Mouse (Mus musculus) monocyte, adult 59 days (primary cell): ENCODE measurements around the gene 1700001P01Rik. TPM values are rescaled to one million over a fixed set of nuclear protein-coding genes. Genes with fewer than 3 reads are reported as not detected.

Source experiments
- total RNA-seq, 2 experiments: library from RNA; stranded (reverse); gene quantifications; one replicate each; pipeline ENCODE4 v1.2.4; 2023

The 1700001P01Rik gene
- not detected for total RNA-seq

DNA sequence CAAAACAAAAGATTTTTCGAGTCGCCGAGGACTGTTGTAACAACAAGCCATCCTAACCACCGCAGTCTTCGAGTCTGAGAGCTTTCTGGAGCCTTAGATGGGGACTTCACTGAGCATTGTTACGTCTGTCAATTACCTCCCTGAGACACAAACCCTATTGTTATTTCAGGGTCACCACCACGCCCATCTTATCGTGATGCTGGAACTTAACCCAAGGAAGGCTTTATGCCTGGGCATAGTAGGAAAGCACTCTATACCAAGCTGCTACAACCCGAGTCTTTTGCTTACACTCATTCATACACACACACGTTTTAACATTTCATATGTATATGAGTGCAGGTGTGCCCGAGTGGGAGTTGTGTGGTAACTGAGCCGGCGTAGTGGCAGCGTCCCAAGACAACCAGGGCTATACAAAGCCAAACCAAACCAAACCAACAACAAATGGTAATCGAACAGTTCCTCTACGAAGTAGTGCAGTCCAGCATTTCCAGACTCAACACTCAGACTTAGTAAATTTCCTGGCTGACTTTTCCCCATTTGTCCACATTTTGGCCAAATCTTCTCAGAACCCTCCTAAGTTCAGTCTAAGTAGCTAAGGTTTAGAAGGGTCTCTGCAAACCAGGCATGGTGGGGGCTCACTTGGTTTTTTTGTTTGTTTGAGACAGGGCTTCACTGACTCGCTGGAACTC, at the start of gene 1700001P01Rik:
1700001P01Rik (minus strand) TSS at position 111 of the 689 bp plus-strand sequence.

GRCm38 (mm10) chr11:97798782-97799145, 23.0 kb upstream of the 1700001P01Rik start, which contains the start of gene Lasp1:
Gene Lasp1 (plus strand): TSS chr11:97799000.

DNA sequence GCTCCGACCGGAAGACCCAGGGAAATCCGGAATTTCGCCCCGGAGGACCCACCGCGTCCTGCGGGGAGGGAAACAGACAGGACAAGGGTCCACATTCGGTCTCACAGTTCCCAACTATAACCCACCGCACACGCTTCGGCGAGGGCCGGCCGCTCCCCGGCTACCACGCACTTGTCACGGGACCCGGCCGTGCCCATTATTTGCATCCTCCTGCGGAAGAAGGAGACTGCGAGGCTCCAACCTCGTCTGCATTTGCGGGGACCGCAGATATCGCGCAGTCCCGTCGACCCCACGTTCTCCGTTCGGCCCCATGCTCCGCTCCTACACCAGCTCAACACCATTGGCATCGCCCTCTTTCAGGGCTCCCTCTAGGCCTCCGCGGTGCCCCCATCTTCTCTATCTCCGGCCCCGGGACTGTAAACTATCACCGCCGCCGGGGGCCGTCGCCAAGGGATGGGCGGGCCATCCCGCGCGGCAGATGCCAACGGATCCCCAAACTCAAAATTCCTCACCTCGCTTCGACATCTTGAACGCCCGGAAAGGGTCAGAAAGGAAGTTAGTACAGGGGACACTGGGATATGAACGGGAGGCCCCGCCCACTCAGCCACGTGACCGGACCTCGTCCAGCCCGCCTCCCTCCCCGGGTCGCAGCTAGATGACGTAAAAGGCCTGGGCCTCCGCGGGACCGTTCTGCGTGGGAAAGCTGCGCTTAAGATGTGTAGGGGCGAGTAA, 6.3 kb upstream of the 1700001P01Rik start, which contains the start of gene Rpl23:
Rpl23 (minus strand) TSS at position 606 of the 732 bp plus-strand sequence.

DNA sequence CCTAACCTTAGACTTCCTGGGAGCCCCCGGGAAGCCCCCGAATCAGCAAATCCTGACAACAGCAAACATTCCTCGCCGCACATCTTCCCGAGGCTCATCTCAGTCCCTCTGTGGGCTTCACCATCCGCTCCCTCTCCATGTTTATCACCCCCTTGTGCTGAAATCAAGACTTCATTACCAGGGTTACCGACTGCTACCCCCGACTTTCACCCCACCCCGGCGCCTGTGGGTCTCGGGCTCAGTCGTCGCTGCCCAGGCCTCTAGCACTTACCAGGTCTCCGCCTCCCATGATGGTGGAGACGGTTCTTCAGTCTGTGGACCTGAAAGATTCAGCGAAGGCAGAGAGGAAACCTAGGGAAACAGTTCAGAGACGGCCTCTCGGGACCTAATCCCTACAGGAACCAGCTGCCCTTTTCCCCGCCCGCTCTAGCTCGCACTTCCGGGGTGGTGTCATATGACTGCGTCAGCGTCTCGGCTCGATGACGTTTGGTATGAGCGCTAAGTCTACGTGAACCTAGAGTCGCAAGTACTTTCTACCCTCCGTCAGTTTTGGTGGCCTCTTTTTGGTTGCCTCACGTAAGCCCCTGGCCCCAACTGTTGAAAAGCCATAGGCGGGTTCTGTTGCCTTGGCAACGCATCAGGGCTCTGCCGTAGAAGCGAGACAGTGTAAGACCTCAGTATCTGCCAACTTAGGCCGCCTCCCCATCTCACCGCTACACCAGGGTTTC, 9.4 kb downstream of the 1700001P01Rik start, which contains the start of gene Cwc25:
Cwc25 (minus strand) TSS at position 403 of the 728 bp plus-strand sequence.

DNA sequence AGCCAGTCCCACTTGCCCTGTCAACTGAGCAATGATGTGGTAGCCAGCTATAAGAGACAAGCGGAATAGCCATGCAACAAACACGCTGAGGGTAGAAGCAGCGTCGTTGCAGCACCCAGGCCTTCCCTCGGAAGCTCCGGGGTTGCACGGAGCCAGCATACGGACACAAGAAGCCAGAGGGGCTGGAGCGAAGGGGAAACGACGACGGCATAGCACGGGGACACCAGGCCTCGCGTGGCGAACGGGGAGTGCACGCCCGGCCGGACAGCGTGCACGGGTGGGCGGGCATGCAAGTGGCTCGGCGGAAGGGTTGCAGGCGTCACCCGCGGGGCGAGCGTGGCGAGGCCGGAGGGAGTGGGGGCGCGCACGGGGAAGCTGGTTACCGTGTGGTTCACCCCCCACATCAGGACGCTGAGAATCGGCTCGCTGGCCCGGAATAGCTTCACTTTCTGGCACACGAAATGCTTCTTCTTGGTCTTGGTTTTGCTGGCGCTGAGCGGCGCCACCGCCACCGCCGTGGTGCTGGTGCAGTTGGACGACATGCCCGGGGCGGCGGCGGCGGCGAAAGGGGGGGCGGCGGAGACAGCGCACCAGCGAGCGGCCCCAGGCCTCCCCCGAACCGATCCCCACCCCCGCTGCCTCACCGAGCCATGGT, 31.5 kb downstream of the 1700001P01Rik start, which contains the start of gene Pip4k2b:
Pip4k2b (minus strand) TSS at position 642 of the 655 bp plus-strand sequence.

Other genes starting within 250 kb of the 1700001P01Rik start
- under 1 TPM; 0.13 to 0.15 TPM for gene Srcin1, start 199.7 kb downstream of the 1700001P01Rik start, total RNA-seq
- 1 to 10 TPM; 1.8 to 3.6 TPM for gene Epop, start 146.2 kb downstream of the 1700001P01Rik start, total RNA-seq
- gene Mllt6, start 112.5 kb downstream of the 1700001P01Rik start, total RNA-seq = 10 to 100 TPM; 44.3 to 51.2 TPM
- 10 to 100 TPM; 21.6 to 21.7 TPM for gene Cisd3, start 90.1 kb downstream of the 1700001P01Rik start, total RNA-seq
- 1 to 10 TPM; 2.8 to 2.9 TPM for gene Pcgf2, start 75.4 kb downstream of the 1700001P01Rik start, total RNA-seq
- 100 to 1,000 TPM; 115 to 120 TPM for gene Psmb3, start 72.5 kb downstream of the 1700001P01Rik start, total RNA-seq
- 10 to 100 TPM; 34.2 to 37.9 TPM for gene Pip4k2b, start 31.2 kb downstream of the 1700001P01Rik start, total RNA-seq
- gene Cwc25, start 9.4 kb downstream of the 1700001P01Rik start, total RNA-seq = 10 to 100 TPM; 41.5 to 42.0 TPM
- gene Rpl23, start 6.5 kb upstream of the 1700001P01Rik start, total RNA-seq = 1,000 to 10,000 TPM; 1,105 to 1,260 TPM
- 100 to 1,000 TPM; 164 to 170 TPM for gene Lasp1, start 23.1 kb upstream of the 1700001P01Rik start, total RNA-seq
- gene B230217C12Rik, start 64.9 kb upstream of the 1700001P01Rik start, total RNA-seq = 1 to 10 TPM; 1.0 to 1.5 TPM
- under 1 TPM; 0.24 to 0.27 TPM for gene Fbxo47, start 108.2 kb upstream of the 1700001P01Rik start, total RNA-seq
- gene Plxdc1, start 210.5 kb upstream of the 1700001P01Rik start, total RNA-seq = 10 to 100 TPM; 31.5 to 33.8 TPM
- 100 to 1,000 TPM; 183 to 189 TPM for gene Arl5c, start 220.3 kb upstream of the 1700001P01Rik start, total RNA-seq
- 10 to 100 TPM; 10.6 to 12.4 TPM for gene Cacnb1, start 247.1 kb upstream of the 1700001P01Rik start, total RNA-seq